Mouse (Mus musculus) left cerebral cortex, adult 9 months (tissue): Measurements from ENCODE around the gene 3830406C13Rik.

Experiments
- DNase-seq, 2 experiments: peaks; one replicate each; pipeline ENCODE4 v3.0.0; 2022; ENCODE audit warnings: low spot score in 2 of 2

The 3830406C13Rik gene

DNA sequence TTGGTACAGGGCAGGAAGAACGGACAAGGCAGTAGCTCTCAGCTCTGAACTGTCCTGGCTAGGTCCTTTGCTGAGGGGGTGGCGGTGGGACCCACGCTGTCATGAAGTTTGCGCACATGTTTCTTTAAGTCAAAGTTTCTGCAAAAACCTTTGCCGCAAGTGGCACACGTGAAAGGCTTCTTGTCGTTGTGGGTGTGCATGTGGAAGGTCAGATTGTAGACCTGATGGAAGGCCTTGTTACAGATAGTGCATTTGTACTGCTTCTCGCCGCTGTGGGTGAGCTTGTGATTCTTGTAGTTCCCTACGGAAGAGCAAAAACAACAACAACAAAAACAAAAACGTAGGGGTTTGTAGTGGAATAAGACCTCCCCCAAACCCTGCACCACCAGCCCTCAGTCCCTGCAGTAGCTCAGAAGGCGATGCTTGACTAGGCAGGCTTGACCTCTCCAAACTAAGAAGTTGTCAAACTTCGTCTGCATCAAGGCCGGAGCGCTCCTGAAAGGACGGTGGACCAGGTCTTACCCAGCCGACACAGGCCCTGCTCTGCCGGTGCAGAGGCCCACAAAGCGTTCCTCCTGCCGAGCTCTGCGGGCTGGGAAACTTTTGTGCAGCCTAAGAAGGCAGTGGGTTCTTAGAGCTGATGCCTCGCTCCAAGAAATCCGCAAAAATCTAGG is 58.6 kb downstream of the 3830406C13Rik start:
- DNase-seq, result no peak

DNA sequence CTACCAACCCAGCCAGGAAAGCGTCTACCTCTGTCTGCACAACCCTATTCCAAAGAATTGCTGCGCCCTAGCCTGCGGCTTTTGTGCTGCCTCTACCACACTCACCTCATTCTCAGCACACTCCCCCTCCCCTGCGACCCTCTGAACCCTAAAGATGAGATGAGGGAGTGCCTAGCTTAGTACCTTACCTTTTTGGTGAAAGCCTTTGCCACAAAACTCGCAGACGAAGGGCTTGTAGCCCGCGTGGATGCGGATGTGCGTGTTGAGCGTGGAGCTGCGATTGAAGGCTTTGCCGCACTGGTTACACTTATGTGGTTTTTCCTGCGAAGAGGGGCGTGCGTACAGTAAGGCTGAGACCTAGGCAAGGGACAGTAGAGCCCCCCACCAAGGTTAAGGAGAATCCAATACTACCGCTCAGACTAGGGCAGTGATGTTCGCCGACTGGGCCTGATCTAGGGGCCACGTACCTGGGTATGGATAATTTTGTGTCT is 59.5 kb downstream of the 3830406C13Rik start:
- DNase-seq, result no peak

DNA sequence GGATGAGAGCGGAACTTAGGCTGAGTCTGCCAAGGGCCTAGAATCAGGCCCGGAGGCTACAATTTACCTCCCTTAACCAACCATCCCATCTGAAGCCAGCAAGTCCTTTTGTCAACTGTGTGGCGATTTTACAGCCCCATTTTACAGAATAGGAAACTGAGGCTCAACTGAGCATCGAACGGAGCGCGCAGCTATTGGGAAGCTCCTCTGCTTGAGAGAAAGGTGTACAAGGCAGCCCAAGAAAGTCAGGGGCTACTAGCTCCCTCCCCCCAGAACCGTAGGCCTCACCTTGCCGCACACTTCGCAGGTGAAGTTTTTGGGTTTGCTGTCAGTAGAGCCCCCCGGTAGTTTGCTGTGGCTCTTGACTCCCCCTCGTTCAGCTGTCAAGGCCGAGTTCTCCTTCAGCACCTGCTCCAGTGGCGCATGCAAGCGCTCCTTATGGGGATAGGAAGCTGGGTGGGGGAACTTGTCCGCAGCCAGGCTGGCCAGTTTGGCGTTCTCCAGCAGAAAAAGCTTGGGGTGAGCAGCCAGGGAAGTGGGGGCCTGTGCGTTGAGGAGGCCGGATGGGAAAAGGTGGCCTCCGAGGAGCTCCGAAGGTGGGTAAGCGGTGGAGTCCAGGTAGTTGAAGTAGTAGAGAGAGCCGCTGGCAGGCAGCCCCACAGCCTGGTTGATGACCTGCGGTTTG is 60.2 kb downstream of the 3830406C13Rik start:
- no peak for DNase-seq

DNA sequence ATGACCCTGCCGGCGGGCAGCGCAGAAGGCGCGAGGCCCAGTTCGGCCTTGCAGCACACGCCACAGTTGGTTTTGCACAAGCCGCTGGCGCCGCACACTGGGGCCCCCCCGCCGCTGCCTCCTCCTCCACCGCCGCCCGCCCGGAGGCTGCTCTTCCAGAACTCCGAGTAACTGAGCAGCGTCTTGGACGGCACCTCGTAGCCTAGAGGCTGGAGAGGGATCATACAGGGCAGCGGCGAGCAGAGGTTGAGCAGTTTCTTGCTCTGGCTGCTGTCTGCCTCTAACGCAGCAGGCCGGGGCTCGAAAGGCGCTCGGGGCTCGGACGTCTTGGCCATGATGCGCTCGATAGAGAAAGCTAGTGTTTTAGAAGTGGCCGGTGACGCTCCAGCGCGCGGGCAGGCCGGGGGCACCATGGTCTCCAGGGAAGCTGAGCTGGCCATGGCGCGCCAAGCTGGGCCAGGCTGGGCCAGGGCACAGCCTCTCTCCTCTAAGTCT is 60.8 kb downstream of the 3830406C13Rik start:
- no peak for DNase-seq

DNA sequence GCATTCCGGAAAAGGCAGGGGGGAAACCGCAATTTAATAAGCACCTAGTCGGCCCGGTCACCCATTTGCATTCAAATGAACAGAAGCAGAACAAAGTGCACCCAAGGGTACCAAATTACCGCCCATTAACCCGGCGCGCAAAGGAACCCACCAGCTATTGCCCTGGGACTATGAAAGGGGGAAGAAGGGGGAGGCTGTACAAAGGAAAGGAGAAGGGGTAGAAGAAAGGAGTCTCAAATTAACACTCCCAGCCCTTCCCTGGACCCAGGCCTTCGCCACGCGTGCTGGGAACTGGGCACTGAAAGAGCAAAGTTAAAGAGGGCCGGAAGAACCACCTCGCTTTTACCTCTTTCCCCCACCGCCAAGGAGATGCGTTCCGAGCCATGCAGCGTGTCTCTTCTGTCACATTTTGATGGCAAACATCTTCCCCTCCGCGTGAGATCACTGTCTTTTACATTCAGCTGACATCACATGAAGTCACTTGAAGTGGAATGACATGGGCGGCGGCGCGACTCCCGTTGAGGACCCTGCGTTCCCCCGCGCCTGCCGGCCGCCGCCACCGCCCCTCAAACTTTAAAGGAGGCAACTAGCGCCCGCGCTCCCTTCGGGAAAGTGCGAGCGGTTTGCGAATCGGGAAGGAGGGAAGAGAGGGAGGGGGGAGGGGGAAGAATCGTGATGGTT is 61.4 kb downstream of the 3830406C13Rik start:
- no peak for DNase-seq

DNA sequence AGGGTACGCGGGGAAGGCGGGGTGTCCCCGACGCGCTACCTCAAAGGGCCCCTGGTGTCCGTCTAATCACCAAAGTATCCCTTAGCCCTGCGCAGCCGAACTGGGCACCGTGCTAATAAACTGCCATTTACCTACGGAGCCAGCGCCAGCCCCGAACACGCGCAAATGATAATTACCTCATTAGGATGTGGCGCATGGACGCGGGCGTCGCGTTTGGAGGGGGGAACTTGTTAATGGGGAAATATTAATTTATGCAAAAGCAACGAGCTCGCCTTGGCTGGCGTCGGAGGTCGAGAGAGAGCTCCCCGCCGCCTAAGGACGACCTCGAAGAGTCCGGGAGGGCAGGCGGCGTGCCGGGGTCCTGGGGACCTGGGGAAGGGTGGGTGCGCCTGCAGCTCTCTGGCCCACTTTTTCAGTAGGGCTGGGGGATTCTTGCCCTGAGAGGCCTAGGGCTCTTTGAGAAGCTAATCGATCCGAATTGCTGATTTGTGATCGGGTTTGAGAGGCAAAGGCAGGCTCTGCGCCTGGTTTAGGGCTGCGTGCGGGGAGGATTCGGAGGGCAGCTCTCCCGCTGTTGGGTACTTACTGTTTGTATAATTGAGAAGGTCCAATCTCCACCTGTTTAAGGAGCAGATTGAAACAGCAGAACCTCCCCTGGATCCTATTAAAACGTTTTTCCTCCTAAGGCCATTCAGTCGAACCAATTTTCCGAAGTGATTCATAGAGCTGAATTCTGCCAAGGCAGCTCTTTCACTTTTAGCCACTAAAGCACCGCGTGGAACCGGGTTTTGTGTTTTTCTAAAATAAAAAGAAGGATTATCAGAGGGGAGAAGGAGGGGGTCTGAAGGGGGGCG is 62.3 kb downstream of the 3830406C13Rik start:
- no peak for DNase-seq

DNA sequence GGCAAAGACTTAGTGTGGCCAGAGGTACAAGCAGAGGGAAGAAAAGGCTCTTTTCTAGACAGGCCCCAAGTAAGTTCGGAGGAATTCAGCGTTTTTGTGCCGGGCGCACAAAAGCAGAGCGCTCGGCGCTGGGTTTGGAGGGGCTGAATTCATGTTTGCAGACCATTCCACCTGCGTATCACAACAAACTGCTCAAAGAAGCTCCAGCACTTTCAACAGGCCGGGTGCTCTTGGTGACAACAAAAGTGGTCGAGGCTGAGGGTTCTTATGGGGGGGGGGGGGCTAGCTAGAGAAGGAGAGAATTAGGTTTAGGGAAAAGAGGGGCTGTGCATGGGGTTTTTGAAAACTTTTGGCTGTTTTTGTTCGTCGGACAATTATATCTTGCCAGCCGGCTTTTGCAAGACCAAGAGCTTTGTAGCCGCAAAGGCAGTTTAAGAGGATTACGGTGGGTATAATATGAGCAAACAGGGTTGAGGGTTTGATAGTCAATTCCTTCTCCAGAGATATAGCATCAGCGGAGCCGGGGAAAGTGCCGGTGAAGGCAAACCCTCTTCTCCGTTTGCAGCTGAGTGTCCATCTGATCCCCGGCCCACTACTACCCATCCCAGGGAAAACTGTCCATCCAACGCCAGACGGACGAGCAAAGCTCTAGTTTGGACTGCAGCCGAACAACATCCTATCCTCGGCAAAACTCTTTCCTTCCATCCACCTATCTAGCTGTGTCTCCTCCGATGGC is 63.1 kb downstream of the 3830406C13Rik start:
- DNase-seq, result no peak

DNA sequence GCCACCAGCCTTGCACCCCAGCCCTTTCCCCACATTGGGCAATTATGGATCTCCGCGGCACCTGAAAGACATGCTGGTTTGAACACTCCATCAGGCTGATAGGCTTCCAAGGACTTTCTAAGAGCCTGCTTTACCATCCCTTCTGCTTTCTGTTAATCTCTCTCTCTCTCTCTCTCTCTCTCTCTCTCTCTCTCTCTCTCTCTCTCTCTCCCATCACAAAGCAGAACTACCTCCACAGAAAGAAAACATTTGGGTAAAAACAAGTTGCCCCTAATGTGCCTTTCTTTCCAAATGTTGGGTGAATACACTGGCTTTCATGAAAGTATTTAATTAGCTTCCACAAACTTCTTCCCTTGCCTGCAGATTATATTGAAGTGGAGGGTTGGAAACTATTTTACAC is 64.1 kb downstream of the 3830406C13Rik start, which contains the start of gene Fezf2:
TSS of gene Fezf2 (minus strand) at position 101 of the 400 bp plus-strand sequence.
- DNase-seq, result no peak

DNA sequence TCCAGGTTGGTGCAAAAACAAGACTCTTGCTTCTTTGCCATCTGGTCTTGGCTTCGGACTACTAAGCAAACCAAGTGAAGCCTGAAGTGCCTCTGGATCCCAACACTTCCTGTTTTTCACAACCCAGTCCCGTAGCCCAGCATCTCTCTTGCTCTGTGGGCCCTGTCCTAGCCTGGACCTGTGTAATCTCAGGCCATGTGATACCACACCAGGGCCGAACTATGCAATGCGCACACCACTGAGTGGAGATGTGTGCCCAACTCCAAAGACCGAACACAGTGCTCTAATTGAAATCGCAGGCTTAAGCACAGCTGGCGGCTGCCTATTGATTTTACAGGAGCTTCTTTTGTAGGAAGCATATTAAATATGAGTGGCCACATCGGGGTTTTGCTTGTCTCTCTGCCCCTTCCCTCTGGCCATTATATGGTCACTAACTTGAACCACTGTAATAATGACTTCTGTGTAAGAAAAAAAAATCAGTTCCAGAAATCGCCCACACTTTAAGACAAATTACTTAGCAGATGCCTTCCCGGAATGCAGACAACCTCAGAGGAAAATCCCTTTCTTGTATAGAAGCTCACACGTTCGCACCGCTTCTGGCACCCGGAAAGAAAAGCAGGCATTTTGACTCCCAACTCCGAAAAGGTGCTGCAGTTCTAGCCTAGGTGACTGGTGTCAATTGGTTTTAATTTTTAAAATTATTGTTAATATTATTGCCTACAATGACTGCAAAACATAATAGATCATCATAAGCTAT is 65.5 kb downstream of the 3830406C13Rik start:
- DNase-seq, result no peak

DNA sequence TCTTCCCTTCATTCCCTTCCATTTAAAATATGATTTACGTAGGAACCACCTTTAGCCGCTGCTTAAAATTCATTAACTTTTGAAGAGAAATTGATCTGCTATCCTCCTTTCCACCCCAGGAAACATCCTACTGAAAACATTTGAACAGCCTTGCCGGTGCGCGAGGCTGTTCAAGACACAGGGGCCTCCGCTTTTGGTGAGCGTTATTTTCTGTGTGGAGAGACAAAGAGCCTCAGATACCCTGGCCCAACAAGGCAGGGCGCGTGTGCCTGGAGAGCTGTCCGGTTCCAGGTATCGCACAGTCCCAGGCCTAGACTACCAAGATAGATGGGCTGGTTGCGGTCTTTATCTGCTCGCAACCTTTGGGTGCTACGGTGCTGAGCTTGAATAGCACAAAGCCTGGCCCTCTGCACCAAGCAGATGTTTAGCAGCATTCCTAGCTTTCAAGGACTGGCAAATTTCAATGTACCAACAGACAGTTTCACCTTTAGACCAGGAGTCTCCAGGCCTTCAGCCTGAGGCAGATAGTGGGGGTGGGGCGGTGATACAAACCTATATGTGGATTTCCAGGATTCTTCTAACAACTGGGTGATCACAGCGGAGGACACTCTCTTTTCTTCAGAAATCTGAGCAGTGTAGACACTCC is 66.4 kb downstream of the 3830406C13Rik start:
- DNase-seq, result no peak
